In genomic region chr17:67290662-67291240, GRCm38 (mm10) we compare ENCODE assay signal across 10 mouse cellular contexts.
DNase-seq lines count a peak whose midpoint lies in the region; ATAC-seq lines count a peak whose summit lies in the region.
"Had no signal": no experiment of that assay in that cellular context is flagged by ENCODE, and none has a peak within 500 bp of the region (broad histone marks: within the 10 kb centered on the region; RNA-seq: fewer than 3 reads in every experiment).

No protein-coding gene starts in this region.

- no peaks in the 10 kb centered on the region for H3K27me3 ChIP-seq in kidney, embryonic 16.5 days (ENCODE audit: insufficient read depth, low read length)
- H3K27me3 ChIP-seq in embryonic facial prominence, embryonic 13.5 days: peaks cover 9% of the 10 kb centered on the region
- no peaks in the 10 kb centered on the region for H3K27me3 ChIP-seq in neural tube, embryonic 15.5 days (replicated peaks)

- H3K9me3 ChIP-seq in kidney, embryonic 16.5 days (ENCODE audit: low read length): no peaks in the 10 kb centered on the region
- H3K9me3 ChIP-seq in embryonic facial prominence, embryonic 13.5 days: no peaks in the 10 kb centered on the region
- no peaks in the 10 kb centered on the region for H3K9me3 ChIP-seq in neural tube, embryonic 15.5 days (replicated peaks)

- WGBS in kidney, embryonic 16.5 days: 13% methylated on average over 16 of the region's 16 CpGs
- 16% methylated on average over 16 of the region's 16 CpGs for WGBS in embryonic facial prominence, embryonic 13.5 days
- 9% methylated on average over 16 of the region's 16 CpGs for WGBS in neural tube, embryonic 15.5 days

- no peak for DNase-seq in kidney, postnatal 36 days
- DNase-seq in hindlimb bud, embryonic 11.5 days (ENCODE audit: extremely low spot score, low read depth, low spot score): peak; percentile 30
- no peak for DNase-seq in cerebellum, adult 8-10 months
- DNase-seq in kidney, adult 8-10 months: no peak
- DNase-seq in cerebellum, postnatal 4 days (ENCODE audit: low spot score in 2 of 2): no peak
- DNase-seq: cerebellum, postnatal 36 days had no signal

- no peaks in the 10 kb centered on the region for H3K36me3 ChIP-seq in kidney, embryonic 16.5 days (ENCODE audit: insufficient read depth, low read length)
- no peaks in the 10 kb centered on the region for H3K36me3 ChIP-seq in embryonic facial prominence, embryonic 13.5 days
- no peaks in the 10 kb centered on the region for H3K36me3 ChIP-seq in neural tube, embryonic 15.5 days
- H3K36me3 ChIP-seq: G1E had no signal

- H3K4me3 ChIP-seq in kidney, embryonic 16.5 days (ENCODE audit: low read length): peak overlapping the region; percentile 9
- H3K4me3 ChIP-seq in embryonic facial prominence, embryonic 13.5 days: no peak overlapping the region
- 0 out of 2 replicates have a peak overlapping the region, but pooled peaks have one; percentile 6 for H3K4me3 ChIP-seq in neural tube, embryonic 15.5 days (replicated peaks)

- H3K9ac ChIP-seq in kidney, embryonic 16.5 days (replicated peaks; ENCODE audit: low read length): peak overlapping the region; percentile 31; the same call in 1 of the 2 replicates
- peak overlapping the region; percentile 36; the same call in 1 of the 2 replicates for H3K9ac ChIP-seq in embryonic facial prominence, embryonic 13.5 days
- H3K9ac ChIP-seq in neural tube, embryonic 15.5 days (replicated peaks): no peak overlapping the region

- H3K27ac ChIP-seq in kidney, embryonic 16.5 days (ENCODE audit: low read length): no peak overlapping the region
- H3K27ac ChIP-seq in embryonic facial prominence, embryonic 13.5 days: no peak overlapping the region
- peak overlapping the region; percentile 2; the same call in 1 of the 2 replicates for H3K27ac ChIP-seq in neural tube, embryonic 15.5 days (replicated peaks)

- peak; percentile 61; the same call in 1 of the 2 replicates for ATAC-seq in kidney, embryonic 16.5 days (ENCODE audit: low FRiP score, low TSS enrichment)
- no peak for ATAC-seq in embryonic facial prominence, embryonic 13.5 days (ENCODE audit: insufficient number of reproducible peaks, insufficient read depth, low FRiP score, low TSS enrichment, low read depth)
- peak; percentile 79 for ATAC-seq in neural tube, embryonic 15.5 days (ENCODE audit: low FRiP score)

- H3K4me2 ChIP-seq in kidney, embryonic 16.5 days (replicated peaks; ENCODE audit: low read depth, low read length): peak overlapping the region; percentile 43
- H3K4me2 ChIP-seq in embryonic facial prominence, embryonic 13.5 days: peak overlapping the region; percentile 32
- peak overlapping the region; percentile 49 for H3K4me2 ChIP-seq in neural tube, embryonic 15.5 days

- H3K4me1 ChIP-seq in kidney, embryonic 16.5 days (ENCODE audit: insufficient read depth, low read length): peaks cover 16% of the 10 kb centered on the region
- H3K4me1 ChIP-seq in embryonic facial prominence, embryonic 13.5 days: peaks cover 14% of the 10 kb centered on the region
- peaks cover 25% of the 10 kb centered on the region for H3K4me1 ChIP-seq in neural tube, embryonic 15.5 days
